Mouse (Mus musculus) intestine, embryonic 14.5 days (tissue): Measurements from ENCODE around the gene Zfyve16. TPM values are rescaled to one million over a fixed set of nuclear protein-coding genes. Genes with fewer than 3 reads are reported as not detected.

ENCODE experiments used
- ATAC-seq: fragments of 200-750 bp; cut with Nextera tagmentation; replicated peaks from 2 replicates; pipeline ENCODE4 v1.8.0; 2017; ENCODE audit warnings: low read depth, moderate number of reproducible peaks, moderate TSS enrichment, moderate library complexity; ENCODE audit not compliant: low FRiP score, low TSS enrichment
- DNase-seq: peaks from one replicate; pipeline ENCODE4 v3.0.0-alpha.2; 2018; ENCODE audit warnings: low spot score
- H3K27ac ChIP-seq: fragments of 300-500 bp; sonication (generic); 2 replicates; pipeline ENCODE4 v1.5.1; 2014; ENCODE audit warnings: low read depth, mild to moderate bottlenecking, control low read depth
- H3K27me3 ChIP-seq: fragments of 300-500 bp; sonication (generic); replicated peaks from 2 replicates; pipeline ENCODE4 v1.6.1; 2014; ENCODE audit warnings: low read length, control low read depth; ENCODE audit not compliant: control insufficient read depth, insufficient read depth
- H3K36me3 ChIP-seq: fragments of 300-500 bp; sonication (generic); 2 replicates; pipeline ENCODE4 v1.6.1; 2014; ENCODE audit warnings: low read length, control low read depth; ENCODE audit not compliant: control insufficient read depth, insufficient read depth
- H3K4me1 ChIP-seq: fragments of 300-500 bp; sonication (generic); replicated peaks from 2 replicates; pipeline ENCODE4 v1.6.1; 2014; ENCODE audit warnings: low read length, control low read depth, mixed read lengths; ENCODE audit not compliant: control insufficient read depth, insufficient read depth
- H3K4me2 ChIP-seq: fragments of 300-500 bp; sonication (generic); 2 replicates; pipeline ENCODE4 v1.6.1; 2014; ENCODE audit warnings: low read length
- H3K4me3 ChIP-seq: fragments of 300-500 bp; sonication (generic); 2 replicates; pipeline ENCODE4 v1.5.1; 2014; ENCODE audit warnings: low read depth, low read length, control low read depth, mixed read lengths
- H3K9ac ChIP-seq: fragments of 300-500 bp; sonication (generic); 2 replicates; pipeline ENCODE4 v1.6.1; 2014; ENCODE audit warnings: mild to moderate bottlenecking, low read length
- H3K9me3 ChIP-seq: fragments of 300-500 bp; sonication (generic); 2 replicates; pipeline ENCODE4 v1.6.1; 2016; ENCODE audit warnings: low read length, control low read depth; ENCODE audit not compliant: control insufficient read depth
- WGBS: fragments of 180-500 bp; shearing (Covaris S2); extraction: QIAGEN DNeasy Blood & Tissue Kit; methylation state at CpG from one replicate; pipeline ENCODE4 v1.1.7; 2014; 5-methylcytosine and 5-hydroxymethylcytosine counted together
- polyA plus RNA-seq: library from polyadenylated mRNA; unstranded; fragments of >200 nt; fragmentation: Nextera tagmentation; extraction: Ambion mirVana; gene quantifications from 2 replicates; pipeline ENCODE4 v1.2.1, GENCODE M21; 2014

The Zfyve16 gene
- 12.7 and 13.0 TPM in 2 replicates for polyA plus RNA-seq

GRCm38 (mm10) chr13:92530721-92531211, at the start of gene Zfyve16:
Gene Zfyve16, minus strand, starts transcription at chr13:92530868.
- under 1% methylated on average over 46 of the region's 46 CpGs for WGBS

DNA sequence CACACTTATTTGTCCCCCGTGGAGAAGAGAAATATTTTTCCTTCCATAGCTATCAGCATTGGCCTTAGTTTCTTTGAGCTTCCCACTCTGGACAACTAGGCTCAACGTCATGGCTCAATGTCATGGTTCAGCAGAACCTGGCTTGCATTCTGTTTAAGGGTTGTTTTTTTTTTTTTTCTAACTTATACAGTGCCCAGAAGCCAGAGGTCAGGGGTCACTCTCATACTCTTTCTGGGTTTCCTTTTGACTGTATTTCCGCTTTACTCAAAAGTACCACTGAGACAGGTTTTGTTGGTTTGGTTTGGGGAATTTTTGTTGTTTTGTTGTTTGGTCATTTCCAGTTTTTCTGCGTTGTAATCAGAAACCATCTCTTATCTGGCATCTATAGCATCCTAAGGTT, 47.5 kb upstream of the Zfyve16 start:
- no peaks in the 10 kb centered on the region for H3K27me3 ChIP-seq
- H3K36me3 ChIP-seq: no peaks in the 10 kb centered on the region
- H3K27ac ChIP-seq: no peak overlapping the region
- no peaks in the 10 kb centered on the region for H3K9me3 ChIP-seq
- no peak overlapping the region for H3K4me3 ChIP-seq
- no peak overlapping the region for H3K9ac ChIP-seq
- no peak overlapping the region for H3K4me2 ChIP-seq
- no peak for DNase-seq
- peaks cover 10% of the 10 kb centered on the region for H3K4me1 ChIP-seq
- 79% methylated on average over 4 of the region's 4 CpGs for WGBS
- ATAC-seq: no peak

More at GRCm38 (mm10) chr13:92530721-92531211, at the start of gene Zfyve16:
- peak within 1 kb of the TSS; percentile 72 for H3K4me3 ChIP-seq
- H3K36me3 ChIP-seq: no peaks in the 10 kb centered on the region
- peak within 1 kb of the TSS; percentile 85 for H3K9ac ChIP-seq
- H3K4me2 ChIP-seq: peak within 1 kb of the TSS; percentile 76
- no peaks in the 10 kb centered on the region for H3K9me3 ChIP-seq
- 0 out of 2 replicates have a peak, but pooled peaks cover 4% of the 10 kb centered on the region for H3K4me1 ChIP-seq
- peak within 1 kb of the TSS; percentile 92 for H3K27ac ChIP-seq
- H3K27me3 ChIP-seq: no peaks in the 10 kb centered on the region
- ATAC-seq (peak; percentile 97), DNase-seq (peak; percentile 99)

DNA sequence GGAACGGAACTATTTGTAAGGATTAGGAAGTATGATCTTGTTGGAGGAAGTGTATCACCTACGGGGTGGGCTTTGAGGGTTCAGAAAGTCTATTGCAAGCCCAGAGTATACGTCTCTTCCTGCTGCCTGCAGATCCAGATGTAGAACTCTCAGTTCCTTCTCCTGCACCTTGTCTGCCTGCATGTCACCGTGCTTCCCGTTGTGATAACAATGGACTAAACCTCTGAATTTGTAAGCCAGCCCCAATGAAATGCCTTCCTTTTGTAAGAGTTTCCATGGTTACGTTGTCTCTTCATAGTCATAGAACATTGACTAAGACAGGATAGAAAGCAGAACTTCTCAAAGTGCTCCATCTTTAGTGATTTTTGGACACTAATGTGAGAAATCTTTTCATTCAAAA, 46.0 kb upstream of the Zfyve16 start:
- Histone ChIP-seq H3K27me3 (no peaks in the 10 kb centered on the region), H3K4me2 (no peak overlapping the region), H3K36me3 (no peaks in the 10 kb centered on the region), H3K27ac (no peak overlapping the region), H3K9ac (no peak overlapping the region), H3K4me3 (no peak overlapping the region), H3K4me1 (peaks cover 9% of the 10 kb centered on the region), H3K9me3 (no peaks in the 10 kb centered on the region)
- ATAC-seq (no peak), DNase-seq (no peak)
- 69% methylated on average over 6 of the region's 6 CpGs for WGBS

GRCm38 (mm10) chr13:92576072-92576471, 45.4 kb upstream of the Zfyve16 start, which contains the start of gene Spz1:
Gene Spz1, minus strand, starts transcription at chr13:92576172.
- H3K4me1 ChIP-seq: peaks cover 8% of the 10 kb centered on the region
- H3K9ac ChIP-seq: no peak within 1 kb of the TSS
- no peaks in the 10 kb centered on the region for H3K36me3 ChIP-seq
- no peak within 1 kb of the TSS for H3K27ac ChIP-seq
- H3K4me2 ChIP-seq: no peak within 1 kb of the TSS
- no peaks in the 10 kb centered on the region for H3K27me3 ChIP-seq
- no peak for ATAC-seq
- no peak for DNase-seq
- no peaks in the 10 kb centered on the region for H3K9me3 ChIP-seq
- H3K4me3 ChIP-seq: no peak within 1 kb of the TSS

DNA sequence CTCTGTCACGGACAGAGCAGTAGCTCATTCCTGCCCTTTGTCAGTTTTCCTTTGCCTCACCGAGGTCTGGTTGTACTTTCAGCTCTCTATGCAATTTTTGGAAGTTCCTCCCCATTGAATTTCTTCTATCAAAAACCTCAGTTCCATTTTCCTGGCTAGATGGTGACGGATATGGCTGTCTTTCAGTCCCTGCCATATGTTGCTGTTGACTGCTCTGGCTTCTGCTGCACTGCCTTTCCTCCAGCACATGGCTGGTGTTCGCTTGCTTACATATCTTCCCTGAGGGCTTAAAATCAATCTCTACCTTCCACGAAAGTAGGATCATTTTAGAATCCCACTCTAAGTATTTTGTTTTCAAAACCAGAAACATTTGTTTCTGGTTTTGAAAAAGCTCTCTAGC, 28.8 kb upstream of the Zfyve16 start:
- no peak overlapping the region for H3K27ac ChIP-seq
- no peak for DNase-seq
- no peak overlapping the region for H3K9ac ChIP-seq
- ATAC-seq: no peak
- WGBS: 69% methylated on average over 5 of the region's 5 CpGs
- no peak overlapping the region for H3K4me2 ChIP-seq
- 0 out of 2 replicates have a peak, but pooled peaks cover 5% of the 10 kb centered on the region for H3K4me1 ChIP-seq
- H3K9me3 ChIP-seq: no peaks in the 10 kb centered on the region
- H3K36me3 ChIP-seq: no peaks in the 10 kb centered on the region
- H3K27me3 ChIP-seq: no peaks in the 10 kb centered on the region
- H3K4me3 ChIP-seq: no peak overlapping the region

GRCm38 (mm10) chr13:92557229-92557628, 26.6 kb upstream of the Zfyve16 start:
- H3K27ac ChIP-seq: no peak overlapping the region
- no peaks in the 10 kb centered on the region for H3K36me3 ChIP-seq
- H3K9me3 ChIP-seq: no peaks in the 10 kb centered on the region
- no peaks in the 10 kb centered on the region for H3K27me3 ChIP-seq
- 30% methylated on average over 2 of the region's 2 CpGs for WGBS
- no peak overlapping the region for H3K9ac ChIP-seq
- no peak for DNase-seq
- H3K4me3 ChIP-seq: no peak overlapping the region
- no peak overlapping the region for H3K4me2 ChIP-seq
- H3K4me1 ChIP-seq: 0 out of 2 replicates have a peak, but pooled peaks cover 5% of the 10 kb centered on the region
- ATAC-seq: no peak

DNA sequence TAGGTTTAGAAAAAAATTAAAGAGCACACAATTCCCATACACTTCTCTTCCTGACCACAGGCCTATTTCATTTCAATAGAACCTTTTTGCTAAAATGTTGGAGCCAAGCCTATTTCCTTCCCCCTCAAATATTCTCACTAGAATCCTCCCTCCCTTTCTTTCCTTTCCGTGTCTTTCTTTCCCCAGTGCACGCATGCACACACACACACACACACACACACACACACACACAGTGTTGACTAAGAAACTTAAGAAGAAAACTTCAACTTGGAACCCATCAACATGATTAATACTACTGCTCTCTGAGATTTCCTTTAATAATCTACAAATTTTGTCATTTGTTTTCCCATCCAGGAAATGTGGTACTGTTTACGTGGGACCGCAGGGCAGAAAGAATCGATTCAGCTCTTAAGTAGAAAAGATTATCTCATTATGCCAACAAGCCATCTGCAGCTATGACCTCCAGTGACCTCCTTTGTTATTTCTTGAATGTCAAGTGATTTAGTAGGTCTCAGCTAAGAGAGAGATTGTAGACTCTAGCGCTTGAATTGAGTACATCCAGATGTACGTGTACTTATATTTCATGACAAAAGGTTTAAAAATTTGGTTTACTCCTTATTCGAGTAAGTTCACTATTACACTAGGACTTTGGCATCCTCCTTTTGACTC, 25.9 kb upstream of the Zfyve16 start:
- DNase-seq: no peak
- no peak for ATAC-seq
- H3K9me3 ChIP-seq: peaks cover under 1% of the 10 kb centered on the region; the same call in 1 of the 2 replicates
- H3K4me2 ChIP-seq: no peak overlapping the region
- 18% methylated on average over 8 of the region's 8 CpGs for WGBS
- H3K27ac ChIP-seq: 0 out of 2 replicates have a peak overlapping the region, but pooled peaks have one; percentile 16
- no peak overlapping the region for H3K4me3 ChIP-seq
- H3K9ac ChIP-seq: no peak overlapping the region
- H3K4me1 ChIP-seq: 0 out of 2 replicates have a peak, but pooled peaks cover 5% of the 10 kb centered on the region
- H3K27me3 ChIP-seq: no peaks in the 10 kb centered on the region
- H3K36me3 ChIP-seq: no peaks in the 10 kb centered on the region

DNA sequence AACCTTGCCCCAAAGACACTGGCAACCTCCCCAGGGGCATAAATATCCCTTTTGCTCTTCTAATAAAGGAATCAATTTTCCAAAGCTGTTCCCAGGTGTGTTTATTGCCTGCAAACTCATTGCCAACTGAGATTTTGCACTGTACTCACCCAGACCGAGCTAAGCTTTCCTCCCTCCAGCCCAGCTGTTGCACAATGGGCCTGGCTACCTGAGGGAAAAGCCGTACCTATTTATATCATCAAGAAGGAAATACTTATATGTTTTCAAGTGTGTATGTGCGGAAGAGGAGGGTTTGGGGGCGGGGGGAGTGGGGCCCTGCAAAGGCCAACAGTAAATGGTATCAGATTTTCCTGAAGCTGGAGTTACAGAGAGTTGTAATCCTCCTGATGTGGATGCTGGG, 16.4 kb upstream of the Zfyve16 start:
- Histone ChIP-seq H3K4me1 (no peaks in the 10 kb centered on the region), H3K9me3 (peaks cover 18% of the 10 kb centered on the region), H3K4me3 (no peak overlapping the region), H3K9ac (no peak overlapping the region), H3K27me3 (no peaks in the 10 kb centered on the region), H3K36me3 (no peaks in the 10 kb centered on the region), H3K4me2 (no peak overlapping the region), H3K27ac (no peak overlapping the region)
- WGBS: 75% methylated on average over 4 of the region's 4 CpGs
- DNase-seq (no peak), ATAC-seq (no peak)

GRCm38 (mm10) chr13:92540997-92541396, 10.3 kb upstream of the Zfyve16 start:
- H3K4me2 ChIP-seq: no peak overlapping the region
- no peak overlapping the region for H3K4me3 ChIP-seq
- H3K27me3 ChIP-seq: no peaks in the 10 kb centered on the region
- H3K9ac ChIP-seq: no peak overlapping the region
- H3K27ac ChIP-seq: no peak overlapping the region
- ATAC-seq (no peak), DNase-seq (no peak)
- H3K4me1 ChIP-seq: no peaks in the 10 kb centered on the region
- no peaks in the 10 kb centered on the region for H3K36me3 ChIP-seq
- no peaks in the 10 kb centered on the region for H3K9me3 ChIP-seq
- 70% methylated on average over 6 of the region's 6 CpGs for WGBS
